Mouse (Mus musculus) stomach, postnatal 0 days (tissue): ENCODE measurements around the gene Rbm17. TPM values are rescaled to one million over a fixed set of nuclear protein-coding genes. Genes with fewer than 3 reads are reported as not detected.
A peak's percentile ranks its signal among the peaks of the same experiment; 100 is the strongest.
"Not testable (repeated sequence)": the region's sequence is repeated elsewhere in the genome, so short reads cannot be mapped to it uniquely, and the experiment has no call there.

Source experiments
- ATAC-seq: fragments of 200-750 bp; cut with Nextera tagmentation; 2 replicates; pipeline ENCODE4 v1.8.0; 2017; ENCODE audit not compliant: low FRiP score, low TSS enrichment
- DNase-seq: peaks from one replicate; pipeline ENCODE4 v3.0.0-alpha.2; 2016; ENCODE audit warnings: low spot score
- H3K27ac ChIP-seq: fragments of 300-500 bp; sonication (generic); replicated peaks from 2 replicates; pipeline ENCODE4 v1.5.1; 2014; ENCODE audit warnings: mild to moderate bottlenecking, control low read depth
- H3K27me3 ChIP-seq: fragments of 300-500 bp; sonication (generic); 2 replicates; pipeline ENCODE4 v1.6.1; 2014; ENCODE audit warnings: low read length; ENCODE audit not compliant: control insufficient read depth, insufficient read depth
- H3K36me3 ChIP-seq: fragments of 300-500 bp; sonication (generic); 2 replicates; pipeline ENCODE4 v1.6.1; 2014; ENCODE audit warnings: low read length, mixed read lengths; ENCODE audit not compliant: control insufficient read depth, insufficient read depth
- H3K4me1 ChIP-seq: fragments of 300-500 bp; sonication (generic); replicated peaks from 2 replicates; pipeline ENCODE4 v1.6.1; 2014; ENCODE audit warnings: antibody characterized with exemption; ENCODE audit not compliant: control insufficient read depth, insufficient read depth
- H3K4me2 ChIP-seq: fragments of 300-500 bp; sonication (generic); replicated peaks from 2 replicates; pipeline ENCODE4 v1.6.1; 2014; ENCODE audit warnings: low read depth, mild to moderate bottlenecking, control low read depth, moderate library complexity
- H3K4me3 ChIP-seq: fragments of 300-500 bp; sonication (generic); 2 replicates; pipeline ENCODE4 v1.5.1; 2014; ENCODE audit warnings: low read depth, low read length, control low read depth
- H3K9ac ChIP-seq: fragments of 300-500 bp; sonication (generic); 2 replicates; pipeline ENCODE4 v1.6.1; 2014; ENCODE audit warnings: mild to moderate bottlenecking, low read length, control low read depth, mixed read lengths
- H3K9me3 ChIP-seq: fragments of 300-500 bp; sonication (generic); 2 replicates; pipeline ENCODE4 v1.6.1; 2016; ENCODE audit warnings: low read length; ENCODE audit not compliant: control insufficient read depth
- CTCF ChIP-seq: IDR thresholded peaks from 2 replicates; pipeline ENCODE4 v1.5.1; 2016; ENCODE audit warnings: antibody characterized with exemption, low read depth, mild to moderate bottlenecking, moderate library complexity
- EP300 ChIP-seq: optimal IDR thresholded peaks from 2 replicates; pipeline ENCODE3; 2016; ENCODE audit warnings: antibody characterized with exemption
- WGBS: fragments of 180-500 bp; shearing (Covaris S2); extraction: QIAGEN DNeasy Blood & Tissue Kit; methylation state at CpG from one replicate; pipeline ENCODE4 v1.1.7; 2014; 5-methylcytosine and 5-hydroxymethylcytosine counted together
- polyA plus RNA-seq: library from polyadenylated mRNA; unstranded; fragments of >200 nt; fragmentation: Nextera tagmentation; extraction: Ambion mirVana; gene quantifications from 2 replicates; pipeline ENCODE4 v1.2.1, GENCODE M21; 2015

Gene Rbm17
- polyA plus RNA-seq, 1 experiment from 2014 or later, result 62.2 TPM

GRCm38 (mm10) chr2:11542640-11543039, 61.3 kb downstream of the Rbm17 start:
- Histone ChIP-seq H3K4me2 (no peak overlapping the region), H3K4me1 (no peaks in the 10 kb centered on the region), H3K36me3 (no peaks in the 10 kb centered on the region), H3K27me3 (no peaks in the 10 kb centered on the region), H3K9ac (no peak overlapping the region), H3K27ac (no peak overlapping the region), H3K9me3 (no peaks in the 10 kb centered on the region), H3K4me3 (no peak overlapping the region)
- 65% methylated on average over 1 of the region's 1 CpGs for WGBS
- peak; percentile 89 for TF ChIP-seq CTCF
- TF ChIP-seq EP300, result no peak
- DNase-seq (peak; percentile 82), ATAC-seq (peak; percentile 85)

- Histone ChIP-seq H3K36me3 (no peaks in the 10 kb centered on the region), H3K4me3 (no peak overlapping the region), H3K27me3 (no peaks in the 10 kb centered on the region), H3K9ac (no peak overlapping the region), H3K9me3 (no peaks in the 10 kb centered on the region), H3K27ac (no peak overlapping the region), H3K4me2 (no peak overlapping the region), H3K4me1 (no peaks in the 10 kb centered on the region)
- TF ChIP-seq EP300 (no peak), CTCF (no peak)
- 97% methylated on average over 1 of the region's 1 CpGs for WGBS
- ATAC-seq (no peak), DNase-seq (no peak)
Observed at GRCm38 (mm10) chr2:11542121-11542520, 61.8 kb downstream of the Rbm17 start.

- not testable (repeated sequence) for H3K9me3 ChIP-seq, H3K4me3 ChIP-seq, H3K36me3 ChIP-seq, H3K4me2 ChIP-seq, DNase-seq, ATAC-seq, H3K27me3 ChIP-seq, H3K27ac ChIP-seq, H3K4me1 ChIP-seq, H3K9ac ChIP-seq
- WGBS, result 86% methylated on average over 1 of the region's 1 CpGs
Observed at GRCm38 (mm10) chr2:11541528-11541927, 62.4 kb downstream of the Rbm17 start.

- H3K27me3 ChIP-seq, result no peaks in the 10 kb centered on the region
- DNase-seq (no peak), ATAC-seq (no peak)
- peak overlapping the region; percentile 69 for H3K4me2 ChIP-seq
- no peak overlapping the region for H3K9ac ChIP-seq
- H3K36me3 ChIP-seq, result no peaks in the 10 kb centered on the region
- TF ChIP-seq EP300, result no peak
- no peak for TF ChIP-seq CTCF
- WGBS, result 61% methylated on average over 8 of the region's 8 CpGs
- H3K27ac ChIP-seq, result no peak overlapping the region
- no peaks in the 10 kb centered on the region for H3K9me3 ChIP-seq
- H3K4me3 ChIP-seq, result peak overlapping the region; percentile 44
- H3K4me1 ChIP-seq, result no peaks in the 10 kb centered on the region
Observed at GRCm38 (mm10) chr2:11535966-11536365, 68.0 kb downstream of the Rbm17 start.

Other genes with a start within 250 kb of the Rbm17 start
- 5.5 TPM in 2 replicates for gene Pfkfb3, start 50.1 kb downstream of the Rbm17 start, polyA plus RNA-seq
- gene Gm17490, start 22.1 kb upstream of the Rbm17 start, polyA plus RNA-seq, result not detected in 2 replicates
- 0.02 TPM in 1 of 2 replicates, not detected in the other for gene Il2ra, start 38.7 kb upstream of the Rbm17 start, polyA plus RNA-seq
- gene Il15ra, start 101.1 kb upstream of the Rbm17 start, polyA plus RNA-seq, result 2.5 and 3.4 TPM in 2 replicates
- gene Fbh1, start 173.4 kb upstream of the Rbm17 start, polyA plus RNA-seq, result 53.3 and 54.4 TPM in 2 replicates
- 20.4 and 21.2 TPM in 2 replicates for gene Ankrd16, start 173.7 kb upstream of the Rbm17 start, polyA plus RNA-seq